Mouse (Mus musculus) ES-Bruce4 (cell line): ENCODE measurements around the gene Mug1.

Experiments used
- CTCF ChIP-seq: IDR thresholded peaks from one replicate; pipeline ENCODE4 v1.8.1; 2011; ENCODE audit warnings: low read depth, low read length
- EP300 ChIP-seq: IDR thresholded peaks from 2 replicates; pipeline ENCODE4 v1.6.1; 2011; ENCODE audit warnings: low read depth, low read length; ENCODE audit not compliant: insufficient read depth

DNA sequence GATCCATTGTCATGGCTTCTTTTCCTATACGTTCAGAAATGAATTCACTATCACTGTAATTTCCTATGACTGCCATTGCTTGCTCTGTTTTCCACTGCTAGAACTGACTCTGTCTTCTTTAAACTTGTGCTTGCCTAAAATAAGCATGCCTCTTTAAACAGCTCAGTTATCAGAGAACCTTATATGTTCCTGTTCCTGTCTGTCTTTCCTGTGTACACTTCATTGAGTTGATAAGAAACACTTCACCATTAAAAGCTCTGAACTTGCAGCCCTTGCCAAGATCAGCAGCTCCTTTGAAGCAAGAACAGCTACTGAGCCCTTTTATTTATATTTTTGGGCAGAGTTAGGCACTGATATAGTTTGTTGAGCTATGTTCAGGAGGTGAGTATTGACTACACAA lies 10.0 kb downstream of the Mug1 start:
- TF ChIP-seq CTCF, result no peak
- TF ChIP-seq EP300, result no peak
